Mouse (Mus musculus) hindbrain, embryonic 11.5 days (tissue): ENCODE data around the gene Senp7. TPM values are rescaled to one million over a fixed set of nuclear protein-coding genes. Genes with fewer than 3 reads are reported as not detected.
A peak's percentile ranks its signal among the peaks of the same experiment; 100 is the strongest.
"Not testable (repeated sequence)": the region's sequence is repeated elsewhere in the genome, so short reads cannot be mapped to it uniquely, and the experiment has no call there.

Experiments
- ATAC-seq: fragments of 200-750 bp; cut with Nextera tagmentation; 2 replicates; pipeline ENCODE4 v1.8.0; 2017; ENCODE audit warnings: mild to moderate bottlenecking, moderate TSS enrichment, moderate library complexity; ENCODE audit not compliant: low FRiP score
- DNase-seq: peaks from one replicate; pipeline ENCODE4 v3.0.0-alpha.2; 2015; ENCODE audit warnings: low spot score
- H3K27ac ChIP-seq: fragments of 300-500 bp; sonication (generic); 2 replicates; pipeline ENCODE4 v1.5.1; 2014; ENCODE audit warnings: mild to moderate bottlenecking, low read depth, low read length
- H3K27me3 ChIP-seq: fragments of 300-500 bp; sonication (generic); 2 replicates; pipeline ENCODE4 v1.6.1; 2014; ENCODE audit warnings: mild to moderate bottlenecking, low read length, moderate library complexity, mixed read lengths; ENCODE audit not compliant: control insufficient read depth, insufficient read depth
- H3K36me3 ChIP-seq: fragments of 300-500 bp; sonication (generic); 2 replicates; pipeline ENCODE4 v1.6.1; 2014; ENCODE audit warnings: mild to moderate bottlenecking, low read length, moderate library complexity, mixed read lengths; ENCODE audit not compliant: control insufficient read depth, insufficient read depth
- H3K4me1 ChIP-seq: fragments of 300-500 bp; sonication (generic); replicated peaks from 2 replicates; pipeline ENCODE4 v1.6.1; 2014; ENCODE audit warnings: low read length, mixed read lengths; ENCODE audit not compliant: control insufficient read depth, insufficient read depth
- H3K4me2 ChIP-seq: fragments of 300-500 bp; sonication (generic); replicated peaks from 2 replicates; pipeline ENCODE4 v1.6.1; 2014; ENCODE audit warnings: mild to moderate bottlenecking, low read depth, low read length
- H3K4me3 ChIP-seq: fragments of 300-500 bp; sonication (generic); 2 replicates; pipeline ENCODE4 v1.5.1; 2014; ENCODE audit warnings: low read depth, low read length
- H3K9ac ChIP-seq: fragments of 300-500 bp; sonication (generic); 2 replicates; pipeline ENCODE4 v1.6.1; 2014; ENCODE audit warnings: low read depth, low read length
- H3K9me3 ChIP-seq: fragments of 300-500 bp; sonication (generic); 2 replicates; pipeline ENCODE4 v1.6.1; 2016; ENCODE audit warnings: low read length; ENCODE audit not compliant: control insufficient read depth
- whole genome bisulfite sequencing: fragments of 180-500 bp; shearing (Covaris S2); extraction: QIAGEN DNeasy Blood & Tissue Kit; methylation state at CpG from one replicate; pipeline ENCODE4 v1.1.7; 2014; 5-methylcytosine and 5-hydroxymethylcytosine counted together
- polyA plus RNA-seq: library from polyadenylated mRNA; unstranded; fragments of >200 nt; fragmentation: Nextera tagmentation; extraction: Ambion mirVana; gene quantifications from 2 replicates; pipeline ENCODE4 v1.2.1, GENCODE M21; 2014

Gene Senp7
- polyA plus RNA-seq, 1 experiment from 2014 or later, result 61.2 TPM

- not testable (repeated sequence) for DNase-seq, H3K9ac ChIP-seq, H3K4me2 ChIP-seq, H3K27ac ChIP-seq, ATAC-seq, H3K4me1 ChIP-seq, H3K9me3 ChIP-seq, H3K27me3 ChIP-seq, H3K36me3 ChIP-seq, H3K4me3 ChIP-seq
Measured at GRCm38 (mm10) chr16:56096401-56097018, 48.4 kb downstream of the Senp7 start.

GRCm38 (mm10) chr16:56115706-56116105 is 67.6 kb downstream of the Senp7 start:
- no peak overlapping the region for H3K4me2 ChIP-seq
- H3K36me3 ChIP-seq, result peaks cover 12% of the 10 kb centered on the region
- no peaks in the 10 kb centered on the region for H3K9me3 ChIP-seq
- H3K27me3 ChIP-seq, result no peaks in the 10 kb centered on the region
- no peaks in the 10 kb centered on the region for H3K4me1 ChIP-seq
- WGBS, result 93% methylated on average over 3 of the region's 3 CpGs
- DNase-seq (no peak), ATAC-seq (no peak)
- H3K27ac ChIP-seq, result no peak overlapping the region
- H3K9ac ChIP-seq, result no peak overlapping the region
- no peak overlapping the region for H3K4me3 ChIP-seq

- Histone ChIP-seq H3K27me3 (no peaks in the 10 kb centered on the region), H3K36me3 (peaks cover 12% of the 10 kb centered on the region), H3K4me1 (no peaks in the 10 kb centered on the region), H3K27ac (no peak overlapping the region), H3K9me3 (no peaks in the 10 kb centered on the region), H3K4me3 (no peak overlapping the region), H3K4me2 (no peak overlapping the region), H3K9ac (no peak overlapping the region)
- ATAC-seq (no peak), DNase-seq (no peak)
- 89% methylated on average over 5 of the region's 5 CpGs for WGBS
Measured at GRCm38 (mm10) chr16:56116155-56116554, 68.0 kb downstream of the Senp7 start.

GRCm38 (mm10) chr16:56117327-56118180 is 69.4 kb downstream of the Senp7 start:
- no peak overlapping the region for H3K27ac ChIP-seq
- H3K9ac ChIP-seq, result no peak overlapping the region
- H3K27me3 ChIP-seq, result no peaks in the 10 kb centered on the region
- peaks cover 11% of the 10 kb centered on the region for H3K36me3 ChIP-seq
- no peak overlapping the region for H3K4me3 ChIP-seq
- H3K4me1 ChIP-seq, result no peaks in the 10 kb centered on the region
- ATAC-seq, result no peak
- no peaks in the 10 kb centered on the region for H3K9me3 ChIP-seq
- H3K4me2 ChIP-seq, result no peak overlapping the region
- 88% methylated on average over 10 of the region's 10 CpGs for WGBS
- DNase-seq, result no peak

- Histone ChIP-seq H3K9me3 (no peaks in the 10 kb centered on the region), H3K4me2 (no peak overlapping the region), H3K9ac (no peak overlapping the region), H3K4me1 (no peaks in the 10 kb centered on the region), H3K4me3 (no peak overlapping the region), H3K36me3 (no peaks in the 10 kb centered on the region), H3K27me3 (no peaks in the 10 kb centered on the region), H3K27ac (no peak overlapping the region)
- ATAC-seq, result no peak
- 91% methylated on average over 5 of the region's 5 CpGs for WGBS
- DNase-seq, result no peak
Measured at GRCm38 (mm10) chr16:56122517-56122916, 74.4 kb downstream of the Senp7 start.

- 90% methylated on average over 3 of the region's 3 CpGs for WGBS
- no peak for DNase-seq
- Histone ChIP-seq H3K27me3 (no peaks in the 10 kb centered on the region), H3K27ac (no peak overlapping the region), H3K4me3 (no peak overlapping the region), H3K36me3 (no peaks in the 10 kb centered on the region), H3K4me2 (no peak overlapping the region), H3K9me3 (no peaks in the 10 kb centered on the region), H3K9ac (no peak overlapping the region), H3K4me1 (no peaks in the 10 kb centered on the region)
- no peak for ATAC-seq
Measured at GRCm38 (mm10) chr16:56124045-56124444, 75.9 kb downstream of the Senp7 start.

- no peaks in the 10 kb centered on the region for H3K27me3 ChIP-seq
- H3K27ac ChIP-seq, result no peak overlapping the region
- H3K4me3 ChIP-seq, result no peak overlapping the region
- ATAC-seq (no peak), DNase-seq (peak; percentile 32)
- no peaks in the 10 kb centered on the region for H3K4me1 ChIP-seq
- 46% methylated on average over 3 of the region's 3 CpGs for WGBS
- H3K9ac ChIP-seq, result no peak overlapping the region
- no peaks in the 10 kb centered on the region for H3K9me3 ChIP-seq
- H3K36me3 ChIP-seq, result no peaks in the 10 kb centered on the region
- no peak overlapping the region for H3K4me2 ChIP-seq
Measured at GRCm38 (mm10) chr16:56131666-56132065, 83.5 kb downstream of the Senp7 start.

- Histone ChIP-seq H3K4me2 (no peak overlapping the region), H3K4me1 (no peaks in the 10 kb centered on the region), H3K9ac (no peak overlapping the region), H3K36me3 (no peaks in the 10 kb centered on the region), H3K9me3 (no peaks in the 10 kb centered on the region), H3K27me3 (no peaks in the 10 kb centered on the region), H3K4me3 (no peak overlapping the region), H3K27ac (no peak overlapping the region)
- ATAC-seq, result no peak
- DNase-seq, result no peak
- WGBS, result 62% methylated on average over 4 of the region's 4 CpGs
Measured at GRCm38 (mm10) chr16:56134149-56134548, 86.0 kb downstream of the Senp7 start.

GRCm38 (mm10) chr16:56137672-56138071 is 89.5 kb downstream of the Senp7 start:
- H3K27me3 ChIP-seq, H3K4me2 ChIP-seq, H3K4me1 ChIP-seq, ATAC-seq, DNase-seq, H3K36me3 ChIP-seq, H3K9me3 ChIP-seq, H3K27ac ChIP-seq, H3K9ac ChIP-seq, H3K4me3 ChIP-seq: not testable (repeated sequence)
- WGBS, result 95% methylated on average over 5 of the region's 5 CpGs
